Comparison of ENCODE assay signal across 10 mouse cellular contexts in the genomic region with DNA sequence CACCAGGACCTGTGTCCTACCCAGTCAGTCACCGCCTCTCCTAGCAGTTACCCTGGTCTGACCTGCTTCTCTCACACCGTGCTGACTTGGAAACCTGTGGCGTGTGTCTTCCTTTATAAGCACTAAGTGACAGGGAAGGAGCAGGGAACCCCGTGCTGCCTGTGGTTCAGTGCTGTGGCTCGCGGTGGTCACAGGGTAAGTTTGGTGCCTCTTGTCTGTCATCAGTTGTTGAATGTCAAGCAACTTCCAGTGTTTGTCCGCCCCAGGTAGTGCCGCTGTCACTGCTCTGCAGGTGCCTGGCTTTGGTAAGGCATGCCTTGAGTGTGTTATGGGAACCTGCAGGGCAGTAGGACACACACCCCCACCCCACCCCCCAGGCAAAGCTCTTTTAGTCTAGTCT. TPM values are rescaled to one million over a fixed set of nuclear protein-coding genes. Genes with fewer than 3 reads are reported as not detected.
A peak's percentile ranks its signal among the peaks of the same experiment; 100 is the strongest.
DNase-seq lines count a peak whose midpoint lies in the region; ATAC-seq and TF ChIP-seq lines count a peak whose summit lies in the region.
"Had no signal": no experiment of that assay in that cellular context is flagged by ENCODE, and none has a peak within 500 bp of the region (broad histone marks: within the 10 kb centered on the region; RNA-seq: fewer than 3 reads in every experiment).

No protein-coding gene starts in this region.

- TF ChIP-seq CTCF in gastrocnemius, adult 2 months (IDR thresholded peaks at IDR 0.05) = no peak

- no peaks in the 10 kb centered on the region for H3K36me3 ChIP-seq in lung, embryonic 16.5 days (ENCODE audit: control insufficient read depth, insufficient read depth, low read length)
- no peaks in the 10 kb centered on the region for H3K36me3 ChIP-seq in limb, embryonic 12.5 days
- no peaks in the 10 kb centered on the region for H3K36me3 ChIP-seq in neural tube, embryonic 15.5 days
- H3K36me3 ChIP-seq: limb, embryonic 15.5 days had no signal

- intact Hi-C loops in gastrocnemius, adult 2 months (cut with DNase I) = no loop called here
- intact Hi-C loops in gastrocnemius, postnatal 36 days (cut with DNase I) = no loop called here

- peak overlapping the region; percentile 44 for H3K4me2 ChIP-seq in lung, embryonic 16.5 days (ENCODE audit: low read depth, low read length)
- no peak overlapping the region; the same call in 1 of the 2 replicates for H3K4me2 ChIP-seq in limb, embryonic 12.5 days
- 0 out of 2 replicates have a peak overlapping the region, but pooled peaks have one; percentile 17 for H3K4me2 ChIP-seq in neural tube, embryonic 15.5 days
- H3K4me2 ChIP-seq: limb, embryonic 15.5 days had no signal

- peak overlapping the region; percentile 25; the same call in 1 of the 2 replicates for H3K27ac ChIP-seq in gastrocnemius, adult 2 months
- peak overlapping the region; percentile 89 for H3K27ac ChIP-seq in lung, embryonic 16.5 days (ENCODE audit: low read length)
- H3K27ac ChIP-seq in limb, embryonic 12.5 days = 0 out of 2 replicates have a peak overlapping the region, but pooled peaks have one; percentile 37
- H3K27ac ChIP-seq in neural tube, embryonic 15.5 days (replicated peaks) = no peak overlapping the region
- H3K27ac ChIP-seq: limb, embryonic 15.5 days had no signal

- 44% methylated on average over 8 of the region's 8 CpGs for WGBS in lung, embryonic 16.5 days
- WGBS in limb, embryonic 12.5 days = 83% methylated on average over 8 of the region's 8 CpGs
- WGBS in neural tube, embryonic 15.5 days = 86% methylated on average over 8 of the region's 8 CpGs

- H3K9ac ChIP-seq in lung, embryonic 16.5 days (ENCODE audit: low read length) = peak overlapping the region; percentile 42
- no peak overlapping the region for H3K9ac ChIP-seq in limb, embryonic 12.5 days (replicated peaks)
- no peak overlapping the region for H3K9ac ChIP-seq in neural tube, embryonic 15.5 days (replicated peaks)
- H3K9ac ChIP-seq: limb, embryonic 15.5 days had no signal

- H3K4me3 ChIP-seq in gastrocnemius, adult 2 months = no peak overlapping the region
- H3K4me3 ChIP-seq in lung, embryonic 16.5 days (ENCODE audit: low read length) = peak overlapping the region; percentile 11; the same call in 1 of the 2 replicates
- no peak overlapping the region for H3K4me3 ChIP-seq in limb, embryonic 12.5 days (replicated peaks)
- no peak overlapping the region for H3K4me3 ChIP-seq in neural tube, embryonic 15.5 days (replicated peaks)
- H3K4me3 ChIP-seq: limb, embryonic 15.5 days had no signal

- H3K4me1 ChIP-seq in lung, embryonic 16.5 days (replicated peaks; ENCODE audit: control insufficient read depth, insufficient read depth, low read length) = peaks cover 50% of the 10 kb centered on the region
- H3K4me1 ChIP-seq in limb, embryonic 12.5 days (replicated peaks) = peaks cover 33% of the 10 kb centered on the region
- peaks cover 34% of the 10 kb centered on the region for H3K4me1 ChIP-seq in neural tube, embryonic 15.5 days

- no peak for DNase-seq in gastrocnemius, adult 2 months
- DNase-seq in gastrocnemius, postnatal 36 days = no peak
- no peak for DNase-seq in lung, postnatal 25 days (ENCODE audit: low spot score)
- DNase-seq in layer of hippocampus, adult 18-20 months (ENCODE audit: low spot score in 2 of 2) = no peak
- no peak for DNase-seq in adrenal gland, postnatal 36 days

- no peaks in the 10 kb centered on the region for H3K9me3 ChIP-seq in lung, embryonic 16.5 days (ENCODE audit: control insufficient read depth, low read length)
- no peaks in the 10 kb centered on the region for H3K9me3 ChIP-seq in limb, embryonic 12.5 days
- H3K9me3 ChIP-seq in neural tube, embryonic 15.5 days (replicated peaks) = no peaks in the 10 kb centered on the region
- H3K9me3 ChIP-seq: limb, embryonic 15.5 days had no signal

- ATAC-seq in lung, embryonic 16.5 days (ENCODE audit: low read depth) = no peak
- no peak for ATAC-seq in limb, embryonic 12.5 days (ENCODE audit: insufficient number of reproducible peaks, insufficient read depth, low FRiP score, low TSS enrichment, low read depth)
- ATAC-seq in neural tube, embryonic 15.5 days (ENCODE audit: low FRiP score) = no peak
- ATAC-seq: CD4-positive, CD25-positive, alpha-beta regulatory T cell, adult 4 months had no signal

- no peaks in the 10 kb centered on the region for H3K27me3 ChIP-seq in lung, embryonic 16.5 days (ENCODE audit: control insufficient read depth, insufficient read depth, low read depth, low read length)
- H3K27me3 ChIP-seq in limb, embryonic 12.5 days = no peaks in the 10 kb centered on the region
- H3K27me3 ChIP-seq in neural tube, embryonic 15.5 days (replicated peaks) = no peaks in the 10 kb centered on the region
- H3K27me3 ChIP-seq: limb, embryonic 15.5 days had no signal

RNA-seq across cellular contexts. Expression of a gene that starts 3.5 kb away (rescaled TPM):
- total RNA-seq in gastrocnemius, adult 2 months (2021) = 100 to 1,000 TPM in 1 of 2 experiments, 10 to 100 TPM in 1; 98.0 to 105 TPM
- 10 to 100 TPM; 85.0 to 99.9 TPM for total RNA-seq in gastrocnemius, postnatal 36 days (2021)
- polyA plus RNA-seq in lung, embryonic 16.5 days (2015; fragmentation: Nextera tagmentation; extraction: Ambion mirVana) = 40.5 and 43.1 TPM in 2 replicates
- 29.6 and 32.3 TPM in 2 replicates for polyA plus RNA-seq in limb, embryonic 12.5 days (2016; fragmentation: Nextera tagmentation; extraction: Ambion mirVana)
- 69.1 and 76.0 TPM in 2 replicates for polyA plus RNA-seq in neural tube, embryonic 15.5 days (2015; fragmentation: Nextera tagmentation; extraction: Ambion mirVana)
- 100 to 1,000 TPM; 105 to 108 TPM for total RNA-seq in layer of hippocampus, adult 18-20 months (2021)
- 100 to 1,000 TPM; 109 to 295 TPM for total RNA-seq in adrenal gland, postnatal 36 days (2021)
